Mouse (Mus musculus) megakaryocyte, embryonic 14.5 days (primary cell): Measurements from ENCODE around the gene Klhdc4.

ENCODE experiments used
- FLI1 ChIP-seq: IDR thresholded peaks from 2 replicates; pipeline ENCODE4 v1.6.1; 2012; ENCODE audit warnings: low read length, inconsistent platforms, mixed read lengths
- GATA1 ChIP-seq: IDR thresholded peaks from 3 replicates; pipeline ENCODE4 v1.6.1; 2012; ENCODE audit warnings: mixed read lengths, low read length, inconsistent platforms, borderline replicate concordance

DNA sequence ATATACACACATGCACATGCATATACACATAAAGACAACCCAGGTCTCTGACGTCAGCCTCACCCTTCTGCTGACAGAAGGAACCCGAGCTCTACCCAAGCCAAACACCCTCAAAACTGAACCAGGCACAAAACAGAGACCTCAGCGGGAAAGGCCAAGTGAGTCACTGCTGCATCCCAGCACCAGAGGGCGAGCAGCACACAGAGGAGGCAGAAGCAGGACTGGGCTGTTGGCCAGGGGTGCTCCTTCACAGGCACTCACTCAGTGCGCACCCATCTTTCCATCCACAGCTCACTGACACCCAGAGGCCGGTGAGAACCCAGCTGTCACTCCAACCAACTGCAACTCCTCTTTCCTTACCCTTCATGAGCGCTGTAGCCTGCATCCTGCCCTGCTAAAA, 11.1 kb downstream of the Klhdc4 start:
- TF ChIP-seq GATA1: no peak
- no peak for TF ChIP-seq FLI1
